Mouse (Mus musculus) left cerebral cortex, postnatal 25 days (tissue): ENCODE data around the gene Dync1i1. TPM values are rescaled to one million over a fixed set of nuclear protein-coding genes. Genes with fewer than 3 reads are reported as not detected.

Experiments
- total RNA-seq, 2 experiments: library from RNA; stranded (reverse); gene quantifications; 2 replicates each; pipeline ENCODE4 v1.2.3; 2021

Gene Dync1i1
- total RNA-seq, 2 experiments from 2014 or later, result 127 to 134 TPM

Other genes starting within 250 kb of the Dync1i1 start
- 10 to 100 TPM in 1 of 2 experiments, 1 to 10 TPM in 1; 9.1 to 10.0 TPM for gene Pdk4, start 229.3 kb upstream of the Dync1i1 start, total RNA-seq